Mouse (Mus musculus): ENCODE results near the gene Gm8947. TPM values are rescaled to one million over a fixed set of nuclear protein-coding genes. Genes with fewer than 3 reads are reported as not detected.
"Not testable (repeated sequence)": the region's sequence is repeated elsewhere in the genome, so short reads cannot be mapped to it uniquely, and the experiment has no call there.

Gene Gm8947
- 0.08 TPM in 1 of 2 replicates, not detected in the other for total RNA-seq (2012; rRNA removed)
- not detected in 2 replicates for total RNA-seq (2014; rRNA removed)
- polyA plus RNA-seq (2012; ENCODE audit: insufficient read length, low read depth): 0.25 and 0.36 TPM in 2 replicates

DNA sequence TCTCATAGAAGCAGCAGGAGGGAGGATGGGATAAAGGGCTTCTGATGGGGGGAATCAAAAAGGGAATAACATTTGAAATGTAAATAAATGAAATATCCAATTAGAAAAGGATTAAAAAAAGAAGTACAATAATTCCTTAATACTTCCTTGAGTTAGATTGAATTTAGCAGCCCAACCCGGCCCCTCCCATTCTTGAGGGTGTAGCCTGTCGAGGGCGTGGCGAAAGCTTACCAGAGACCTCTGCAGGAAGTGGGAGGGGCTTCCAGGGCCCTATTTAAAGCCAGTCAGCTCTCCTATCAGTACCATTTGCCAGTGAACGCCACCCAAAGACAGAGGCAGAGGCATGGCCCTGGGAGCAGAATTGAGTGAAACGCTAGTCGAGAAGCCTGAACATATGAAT, at the start of gene Gm8947:
Gene Gm8947 (plus strand): TSS at position 302 of the 400 bp plus-strand sequence.
- H3K27me3 ChIP-seq (replicated peaks); in situ Hi-C loops (cut with MboI; ENCODE audit: low pct_ligation_motif_present, low pct_unique_long_range_greater_than_20kb, low sequenced_read_pairs); H3K4me2 ChIP-seq (ENCODE audit: insufficient read depth, low read depth, poor library complexity, severe bottlenecking); H3K36me3 ChIP-seq (replicated peaks in 1 of 2; ENCODE audit: control insufficient read depth in 1 of 2, insufficient read depth in 1 of 2, low read length in 1 of 2); H3K79me2 ChIP-seq (replicated peaks; ENCODE audit: control insufficient read depth, extremely low read depth, insufficient read depth, poor library complexity, severe bottlenecking); H3K4me3 ChIP-seq (replicated peaks in 1 of 3; ENCODE audit: low read depth in 2 of 3, low read length in 2 of 3, poor library complexity in 1 of 3); H3K27ac ChIP-seq (ENCODE audit: insufficient read depth, low read depth); dilution Hi-C loops (cut with MboI; ENCODE audit: extremely low pct_ligation_motif_present, extremely low pct_unique_long_range_greater_than_20kb, low sequenced_read_pairs); H3K9ac ChIP-seq (ENCODE audit: insufficient read depth, low read depth); DNase-seq (ENCODE audit: extremely low read depth); H3K9me3 ChIP-seq (replicated peaks; ENCODE audit: low read length): not testable (repeated sequence)
- H3K4me1 ChIP-seq (ENCODE audit: control insufficient read depth in 1 of 2, insufficient read depth in 2 of 2): peaks cover 0 to 12% of the 10 kb centered on the region in 2 experiments; a peak in 2 of 4 replicates

DNA sequence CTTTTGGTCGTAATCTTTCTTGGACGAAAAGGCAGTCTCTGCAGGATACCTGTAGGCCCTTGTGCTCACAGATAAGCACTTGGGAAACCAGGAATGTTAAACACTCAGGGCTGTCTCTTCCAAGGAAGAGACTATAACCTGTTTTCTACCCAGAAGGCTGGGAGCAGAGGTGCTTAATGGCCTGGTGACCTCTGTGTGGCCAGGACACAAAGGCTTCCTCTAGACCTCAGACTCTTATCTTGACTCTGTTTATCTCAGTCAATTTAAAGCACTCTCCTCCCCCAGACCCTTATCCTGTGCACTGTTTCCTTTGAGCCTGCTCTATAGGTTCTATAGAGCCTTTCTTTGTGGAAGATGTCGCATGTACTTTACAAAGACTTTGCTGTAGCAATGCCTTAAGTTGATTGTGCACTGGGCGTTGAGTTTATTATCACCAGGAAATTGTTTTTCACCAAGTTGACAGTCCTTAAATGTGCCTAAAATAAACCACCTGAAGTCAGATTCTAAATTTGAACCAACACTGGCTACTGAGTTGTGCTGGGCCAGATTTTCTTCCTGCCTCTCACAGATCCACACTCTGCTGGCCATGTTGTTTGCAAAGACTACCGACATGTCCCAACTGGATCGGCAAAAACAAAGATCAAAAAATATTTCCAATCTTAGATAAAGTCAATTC, 47.6 kb upstream of the Gm8947 start:
- no peaks in the 10 kb centered on the region for H3K27me3 ChIP-seq (replicated peaks)
- H3K36me3 ChIP-seq (replicated peaks in 1 of 2; ENCODE audit: control insufficient read depth in 1 of 2, insufficient read depth in 1 of 2, low read length in 1 of 2): no peaks in the 10 kb centered on the region
- no peak overlapping the region for H3K4me2 ChIP-seq (ENCODE audit: insufficient read depth, low read depth, poor library complexity, severe bottlenecking)
- no peak for TF ChIP-seq MAZ (IDR thresholded peaks at IDR 0.05; ENCODE audit: low read depth, low read length)
- no peak for TF ChIP-seq POLR2A (IDR thresholded peaks at IDR 0.05; ENCODE audit: low read depth, low read length)
- no peak for TF ChIP-seq JUND (conservative IDR thresholded peaks at IDR 0.05; ENCODE audit: low read depth, low read length)
- no peak for TF ChIP-seq USF2 (conservative IDR thresholded peaks at IDR 0.05; ENCODE audit: low read depth, low read length)
- no peak for TF ChIP-seq MAX (IDR thresholded peaks at IDR 0.05; ENCODE audit: low read length)
- TF ChIP-seq MYC (IDR thresholded peaks at IDR 0.05; ENCODE audit: low read depth, low read length): no peak
- H3K4me3 ChIP-seq (replicated peaks in 1 of 3; ENCODE audit: low read depth in 2 of 3, low read length in 2 of 3, poor library complexity in 1 of 3): no peak overlapping the region
- DNase-seq (ENCODE audit: extremely low read depth): no peak
- no peak overlapping the region for H3K27ac ChIP-seq (ENCODE audit: insufficient read depth, low read depth)
- dilution Hi-C loops (cut with MboI; ENCODE audit: extremely low pct_ligation_motif_present, extremely low pct_unique_long_range_greater_than_20kb, low sequenced_read_pairs): no loop called here
- in situ Hi-C loops (cut with MboI; ENCODE audit: low pct_ligation_motif_present, low pct_unique_long_range_greater_than_20kb, low sequenced_read_pairs): no loop called here
- H3K4me1 ChIP-seq (ENCODE audit: control insufficient read depth in 1 of 2, insufficient read depth in 2 of 2): no peaks in the 10 kb centered on the region
- no peak overlapping the region for H3K9ac ChIP-seq (ENCODE audit: insufficient read depth, low read depth)
- H3K9me3 ChIP-seq (replicated peaks; ENCODE audit: low read length): peaks cover 3% of the 10 kb centered on the region
- no peaks in the 10 kb centered on the region for H3K79me2 ChIP-seq (replicated peaks; ENCODE audit: control insufficient read depth, extremely low read depth, insufficient read depth, poor library complexity, severe bottlenecking)

GRCm38 (mm10) chr1:151147801-151148200, 44.4 kb upstream of the Gm8947 start:
- Histone ChIP-seq H3K27me3 (replicated peaks) (no peaks in the 10 kb centered on the region), H3K4me3 (replicated peaks in 1 of 3; ENCODE audit: low read depth in 2 of 3, low read length in 2 of 3, poor library complexity in 1 of 3) (no peak overlapping the region), H3K9ac (ENCODE audit: insufficient read depth, low read depth) (no peak overlapping the region), H3K9me3 (replicated peaks; ENCODE audit: low read length) (peaks cover 3% of the 10 kb centered on the region), H3K4me2 (ENCODE audit: insufficient read depth, low read depth, poor library complexity, severe bottlenecking) (no peak overlapping the region), H3K79me2 (replicated peaks; ENCODE audit: control insufficient read depth, extremely low read depth, insufficient read depth, poor library complexity, severe bottlenecking) (no peaks in the 10 kb centered on the region), H3K36me3 (replicated peaks in 1 of 2; ENCODE audit: control insufficient read depth in 1 of 2, insufficient read depth in 1 of 2, low read length in 1 of 2) (no peaks in the 10 kb centered on the region), H3K27ac (ENCODE audit: insufficient read depth, low read depth) (no peak overlapping the region), H3K4me1 (ENCODE audit: control insufficient read depth in 1 of 2, insufficient read depth in 2 of 2) (no peaks in the 10 kb centered on the region)
- no peak for DNase-seq (ENCODE audit: extremely low read depth)
- dilution Hi-C loops (cut with MboI; ENCODE audit: extremely low pct_ligation_motif_present, extremely low pct_unique_long_range_greater_than_20kb, low sequenced_read_pairs): no loop called here
- in situ Hi-C loops (cut with MboI; ENCODE audit: low pct_ligation_motif_present, low pct_unique_long_range_greater_than_20kb, low sequenced_read_pairs): no loop called here
- TF ChIP-seq HCFC1 (IDR thresholded peaks at IDR 0.05; ENCODE audit: low read depth, low read length): no peak
- TF ChIP-seq MAX (IDR thresholded peaks at IDR 0.05; ENCODE audit: low read length): no peak
- no peak for TF ChIP-seq CHD2 (IDR thresholded peaks at IDR 0.05; ENCODE audit: low read length)
- no peak for TF ChIP-seq PAX5 (IDR thresholded peaks at IDR 0.05; ENCODE audit: low read length)
- no peak for TF ChIP-seq NELFE (IDR thresholded peaks at IDR 0.05; ENCODE audit: low read depth, low read length)
- no peak for TF ChIP-seq MEF2A (IDR thresholded peaks at IDR 0.05; ENCODE audit: borderline replicate concordance, low read depth, low read length)
- TF ChIP-seq SMC3 (IDR thresholded peaks at IDR 0.05; ENCODE audit: low read depth, low read length): no peak
- TF ChIP-seq IRF4 (IDR thresholded peaks at IDR 0.05; ENCODE audit: low read depth, low read length): no peak
- TF ChIP-seq ZNF384 (IDR thresholded peaks at IDR 0.05; ENCODE audit: low read depth, low read length): no peak
- TF ChIP-seq CTCF (conservative IDR thresholded peaks at IDR 0.05 in 1 of 2, IDR thresholded peaks at IDR 0.05 in 1 of 2; ENCODE audit: low read depth in 2 of 2, low read length in 2 of 2): no peak
- TF ChIP-seq USF1 (IDR thresholded peaks at IDR 0.05; ENCODE audit: low read depth, low read length): no peak
- TF ChIP-seq ZC3H11A (IDR thresholded peaks at IDR 0.05; ENCODE audit: low read depth, low read length): no peak
- TF ChIP-seq POLR2A (IDR thresholded peaks at IDR 0.05; ENCODE audit: low read depth, low read length): no peak
